Mouse (Mus musculus) heart, adult 2 months (tissue): ENCODE results near the gene Ptgr1. TPM values are rescaled to one million over a fixed set of nuclear protein-coding genes. Genes with fewer than 3 reads are reported as not detected.

Experiments used
- DNase-seq, 2 experiments: peaks; one replicate each; pipeline ENCODE4 v3.0.0; 2021
- H3K27ac ChIP-seq: fragments of 200-600 bp; 2 replicates; pipeline ENCODE4 v1.8.1; 2022
- H3K27me3 ChIP-seq: fragments of 200-500 bp; 2 replicates; pipeline ENCODE4 v1.6.1; 2012; ENCODE audit warnings: mild to moderate bottlenecking, low read length, inconsistent platforms, mixed read lengths; ENCODE audit not compliant: control insufficient read depth, insufficient read depth
- H3K36me3 ChIP-seq: fragments of 200-500 bp; 2 replicates; pipeline ENCODE4 v1.6.1; 2012; ENCODE audit warnings: low read length, inconsistent platforms; ENCODE audit not compliant: control insufficient read depth, insufficient read depth
- H3K4me1 ChIP-seq: fragments of 200-500 bp; 2 replicates; pipeline ENCODE4 v1.6.1; 2011; ENCODE audit warnings: low read length; ENCODE audit not compliant: control insufficient read depth, insufficient read depth
- H3K4me3 ChIP-seq: fragments of 200-600 bp; 2 replicates; pipeline ENCODE4 v1.8.1; 2022
- H3K79me2 ChIP-seq: fragments of 200-500 bp; replicated peaks from 2 replicates; pipeline ENCODE4 v1.6.1; 2012; ENCODE audit warnings: mild to moderate bottlenecking, inconsistent platforms, low read length, moderate library complexity, mixed read lengths; ENCODE audit not compliant: control insufficient read depth, insufficient read depth
- H3K9ac ChIP-seq: fragments of 200-500 bp; 2 replicates; pipeline ENCODE4 v1.6.1; 2012; ENCODE audit warnings: low read depth, mild to moderate bottlenecking, control low read depth, inconsistent platforms, low read length, mixed read lengths
- CTCF ChIP-seq: fragments of 200-600 bp; IDR thresholded peaks from 2 replicates; pipeline ENCODE4 v1.8.1; 2022; ENCODE audit warnings: antibody characterized with exemption, mild to moderate bottlenecking, moderate library complexity
- EP300 ChIP-seq: fragments of 200-500 bp; IDR thresholded peaks from 2 replicates; pipeline ENCODE4 v1.6.1; 2011; ENCODE audit warnings: low read depth, low read length, control low read depth; ENCODE audit not compliant: insufficient read depth
- POLR2A ChIP-seq: fragments of 200-500 bp; IDR thresholded peaks from 2 replicates; pipeline ENCODE4 v1.6.1; 2011; ENCODE audit warnings: mild to moderate bottlenecking, low read depth, low read length, control low read depth; ENCODE audit not compliant: insufficient read depth
- WGBS: fragments of 180-500 bp; shearing (Covaris S2); methylation state at CpG from one replicate; pipeline ENCODE4 v1.1.7; 2018; 5-methylcytosine and 5-hydroxymethylcytosine counted together
- intact Hi-C: fragments of 180-260 bp; cut with DNase I; formaldehyde crosslinking; loops from one replicate; pipeline ENCODE4 v1.15.1; 2025
- polyA plus RNA-seq: library from polyadenylated mRNA; depleted of rRNA; stranded (reverse); fragments of >200 nt; gene quantifications from 2 replicates; pipeline ENCODE4 v1.2.3, GENCODE M21; 2012
- total RNA-seq, 2 experiments: library from RNA; stranded (reverse); gene quantifications; 2 replicates each; pipeline ENCODE4 v1.2.3; 2021

The Ptgr1 gene
- total and polyA plus RNA-seq, 3 experiments, result 1.6 to 3.1 (median 3.0) TPM

GRCm38 (mm10) chr4:58963271-58963670, 23.6 kb downstream of the Ptgr1 start:
- H3K9ac ChIP-seq, result no peak overlapping the region
- H3K79me2 ChIP-seq, result no peaks in the 10 kb centered on the region
- intact Hi-C loops, result no loop called here
- no peak for DNase-seq
- no peaks in the 10 kb centered on the region for H3K36me3 ChIP-seq
- TF ChIP-seq CTCF (no peak), EP300 (no peak), POLR2A (no peak)
- WGBS, result 84% methylated on average over 4 of the region's 4 CpGs
- no peaks in the 10 kb centered on the region for H3K27me3 ChIP-seq
- H3K27ac ChIP-seq, result no peak overlapping the region
- H3K4me3 ChIP-seq, result no peak overlapping the region
- H3K4me1 ChIP-seq, result no peaks in the 10 kb centered on the region

GRCm38 (mm10) chr4:58961719-58962118, 25.2 kb downstream of the Ptgr1 start:
- 78% methylated on average over 15 of the region's 15 CpGs for WGBS

GRCm38 (mm10) chr4:58952630-58953029, 34.3 kb downstream of the Ptgr1 start:
- no peak for DNase-seq
- H3K27me3 ChIP-seq, result no peaks in the 10 kb centered on the region
- no peak overlapping the region for H3K27ac ChIP-seq
- no peak overlapping the region for H3K4me3 ChIP-seq
- no peak overlapping the region for H3K9ac ChIP-seq
- H3K36me3 ChIP-seq, result no peaks in the 10 kb centered on the region
- no peaks in the 10 kb centered on the region for H3K4me1 ChIP-seq
- intact Hi-C loops, result no loop called here
- TF ChIP-seq POLR2A, result no peak
- TF ChIP-seq CTCF, result no peak
- TF ChIP-seq EP300, result no peak
- WGBS, result 91% methylated on average over 11 of the region's 11 CpGs
- H3K79me2 ChIP-seq, result no peaks in the 10 kb centered on the region

More at GRCm38 (mm10) chr4:58961719-58962118, 25.2 kb downstream of the Ptgr1 start:
- TF ChIP-seq EP300 (no peak), POLR2A (no peak), CTCF (no peak)
- Histone ChIP-seq H3K79me2 (no peaks in the 10 kb centered on the region), H3K27me3 (no peaks in the 10 kb centered on the region), H3K36me3 (no peaks in the 10 kb centered on the region), H3K4me3 (no peak overlapping the region), H3K9ac (no peak overlapping the region), H3K4me1 (no peaks in the 10 kb centered on the region), H3K27ac (no peak overlapping the region)
- no peak for DNase-seq
- intact Hi-C loops, result no loop called here

GRCm38 (mm10) chr4:58948391-58948790, 38.5 kb downstream of the Ptgr1 start:
- TF ChIP-seq CTCF (no peak), POLR2A (no peak), EP300 (no peak)
- Histone ChIP-seq H3K36me3 (no peaks in the 10 kb centered on the region), H3K9ac (no peak overlapping the region), H3K27ac (no peak overlapping the region), H3K4me3 (no peak overlapping the region), H3K79me2 (no peaks in the 10 kb centered on the region), H3K27me3 (no peaks in the 10 kb centered on the region), H3K4me1 (no peaks in the 10 kb centered on the region)
- DNase-seq, result no peak
- 76% methylated on average over 4 of the region's 4 CpGs for WGBS
- intact Hi-C loops, result no loop called here

GRCm38 (mm10) chr4:58944695-58945094, 42.2 kb downstream of the Ptgr1 start:
- 65% methylated on average over 5 of the region's 5 CpGs for WGBS
- TF ChIP-seq POLR2A (no peak), EP300 (no peak), CTCF (no peak)
- no peaks in the 10 kb centered on the region for H3K79me2 ChIP-seq
- no peaks in the 10 kb centered on the region for H3K4me1 ChIP-seq
- H3K4me3 ChIP-seq, result no peak overlapping the region
- no peak for DNase-seq
- H3K36me3 ChIP-seq, result no peaks in the 10 kb centered on the region
- no peak overlapping the region for H3K27ac ChIP-seq
- no peaks in the 10 kb centered on the region for H3K27me3 ChIP-seq
- no peak overlapping the region for H3K9ac ChIP-seq
- intact Hi-C loops, result no loop called here

GRCm38 (mm10) chr4:58944206-58944553, 42.7 kb downstream of the Ptgr1 start:
- no peaks in the 10 kb centered on the region for H3K4me1 ChIP-seq
- intact Hi-C loops, result no loop called here
- H3K27ac ChIP-seq, result no peak overlapping the region
- H3K79me2 ChIP-seq, result no peaks in the 10 kb centered on the region
- no peak overlapping the region for H3K4me3 ChIP-seq
- H3K27me3 ChIP-seq, result no peaks in the 10 kb centered on the region
- DNase-seq, result no peak
- 30% methylated on average over 6 of the region's 6 CpGs for WGBS
- no peaks in the 10 kb centered on the region for H3K36me3 ChIP-seq
- H3K9ac ChIP-seq, result no peak overlapping the region
- TF ChIP-seq CTCF (no peak), POLR2A (no peak), EP300 (no peak)
